Mouse (Mus musculus) retina, embryonic 14.5 days (tissue): ENCODE data around the gene Nf1.
A peak's percentile ranks its signal among the peaks of the same experiment; 100 is the strongest.
"Not testable (repeated sequence)": the region's sequence is repeated elsewhere in the genome, so short reads cannot be mapped to it uniquely, and the experiment has no call there.

Source experiments
- DNase-seq: peaks from one replicate; pipeline ENCODE4 v3.0.0-alpha.2; 2015; ENCODE audit warnings: low spot score

Nf1 gene

DNA sequence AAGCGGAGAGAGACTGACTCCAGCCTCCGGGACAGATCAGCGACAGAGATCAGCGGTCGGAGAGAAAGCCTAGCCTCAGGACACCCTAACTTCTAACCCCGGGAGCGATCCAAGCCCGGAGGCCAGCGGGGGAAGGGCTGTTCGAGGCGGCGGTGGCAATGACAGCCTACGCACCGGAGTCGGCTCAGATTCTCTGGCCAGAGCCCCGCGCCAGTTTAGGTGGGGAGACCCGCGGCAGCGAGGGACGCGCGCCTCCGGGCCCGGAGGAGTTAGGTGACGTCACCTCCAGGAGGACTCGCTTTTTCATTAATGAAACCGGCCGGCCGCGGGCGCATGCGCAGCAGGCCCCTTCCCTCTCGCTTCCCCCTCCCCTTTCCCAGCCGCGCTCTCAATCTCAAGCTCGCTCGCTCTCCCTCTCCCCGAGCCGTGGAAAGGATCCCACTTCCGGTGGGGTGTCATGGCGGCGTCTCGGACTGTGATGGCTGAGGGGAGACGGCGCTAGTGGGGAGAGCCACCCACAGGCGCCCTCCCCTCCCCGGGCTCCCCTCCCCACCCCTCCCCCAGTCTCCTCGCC lies at the start of gene Nf1:
Gene Nf1 (plus strand): TSS at position 460 of the 574 bp plus-strand sequence.
- DNase-seq, result peak; percentile 98

DNA sequence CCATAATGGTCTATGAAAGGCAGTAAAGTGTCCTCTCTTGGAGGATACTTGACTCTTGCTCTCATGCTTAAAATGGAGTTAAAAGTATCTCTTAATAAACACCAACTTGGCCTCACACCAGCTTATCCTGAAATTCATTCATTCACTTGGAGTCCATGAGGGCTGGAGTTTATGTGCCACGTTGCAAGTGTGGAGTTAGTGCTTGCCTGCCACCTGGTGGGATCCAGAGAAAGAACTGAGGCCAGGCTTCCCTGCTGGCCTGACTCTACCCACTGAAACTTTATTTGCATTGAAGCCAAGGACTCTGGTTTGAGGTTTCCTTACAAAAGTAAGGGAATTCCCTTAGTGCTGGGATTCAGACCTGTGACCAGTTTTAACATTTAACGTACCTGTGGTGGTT lies 49.0 kb upstream of the Nf1 start:
- DNase-seq, result peak; percentile 47

- DNase-seq, result no peak
Measured at GRCm38 (mm10) chr11:79291651-79292050, 47.8 kb upstream of the Nf1 start.

DNA sequence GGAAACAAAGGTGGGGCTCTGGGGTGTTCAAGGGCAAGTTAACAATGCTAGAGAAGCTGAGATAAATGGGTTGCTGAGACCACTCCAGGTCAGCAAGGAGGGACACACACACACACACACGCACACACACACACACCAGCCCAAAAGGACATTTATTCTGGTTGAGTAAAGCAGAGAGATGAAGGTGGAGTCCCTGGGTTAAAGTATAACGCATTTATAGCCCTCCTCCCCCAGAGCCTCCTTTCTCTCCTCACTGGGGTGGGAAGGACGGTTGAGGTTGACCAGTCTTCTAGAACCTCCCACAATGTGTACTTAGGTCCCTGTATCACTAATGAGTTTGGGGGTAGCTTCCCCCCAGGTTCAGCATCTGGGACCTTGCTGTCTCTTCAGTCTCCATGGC lies 47.4 kb upstream of the Nf1 start:
- no peak for DNase-seq

DNA sequence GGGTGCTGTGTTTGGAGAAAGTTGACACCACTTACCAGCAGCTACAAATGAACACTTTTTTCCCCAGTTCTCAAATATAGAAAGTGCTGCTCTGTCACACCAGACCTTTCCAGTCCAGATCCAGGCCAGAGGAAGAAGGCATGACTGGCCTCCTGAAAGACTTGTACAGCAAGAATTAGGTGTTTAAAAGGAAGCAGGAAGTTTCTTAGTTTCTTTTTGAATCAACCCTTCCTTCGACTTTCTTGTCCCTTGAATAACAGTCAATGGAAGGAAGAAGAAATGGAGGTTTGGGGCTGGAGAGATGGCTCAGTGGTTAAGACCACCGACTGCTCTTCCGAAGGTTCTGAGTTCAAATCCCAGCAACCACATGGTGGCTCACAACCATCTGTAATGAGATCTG lies 46.5 kb upstream of the Nf1 start:
- no peak for DNase-seq

- no peak for DNase-seq
Measured at GRCm38 (mm10) chr11:79293971-79294370, 45.5 kb upstream of the Nf1 start.

DNA sequence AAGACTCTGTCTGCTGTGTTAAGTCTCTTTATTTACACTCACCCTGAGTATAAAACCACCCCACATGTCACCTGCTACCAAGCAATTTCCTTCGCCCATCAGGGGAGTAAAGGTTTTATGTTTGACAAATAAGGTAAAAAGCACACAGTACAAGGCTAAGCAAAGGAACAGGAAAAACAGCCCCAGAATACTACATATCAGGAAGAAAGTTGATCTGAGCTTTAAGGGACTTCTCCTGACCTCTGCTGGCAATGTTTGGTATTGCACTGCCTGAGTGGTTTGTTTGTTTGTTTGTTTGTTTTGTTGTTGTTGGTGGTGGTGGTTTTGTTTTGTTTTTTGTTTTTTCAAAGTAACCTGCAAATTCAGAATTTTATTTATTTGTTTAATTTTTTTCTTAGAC lies 43.3 kb upstream of the Nf1 start:
- peak; percentile 78 for DNase-seq

DNA sequence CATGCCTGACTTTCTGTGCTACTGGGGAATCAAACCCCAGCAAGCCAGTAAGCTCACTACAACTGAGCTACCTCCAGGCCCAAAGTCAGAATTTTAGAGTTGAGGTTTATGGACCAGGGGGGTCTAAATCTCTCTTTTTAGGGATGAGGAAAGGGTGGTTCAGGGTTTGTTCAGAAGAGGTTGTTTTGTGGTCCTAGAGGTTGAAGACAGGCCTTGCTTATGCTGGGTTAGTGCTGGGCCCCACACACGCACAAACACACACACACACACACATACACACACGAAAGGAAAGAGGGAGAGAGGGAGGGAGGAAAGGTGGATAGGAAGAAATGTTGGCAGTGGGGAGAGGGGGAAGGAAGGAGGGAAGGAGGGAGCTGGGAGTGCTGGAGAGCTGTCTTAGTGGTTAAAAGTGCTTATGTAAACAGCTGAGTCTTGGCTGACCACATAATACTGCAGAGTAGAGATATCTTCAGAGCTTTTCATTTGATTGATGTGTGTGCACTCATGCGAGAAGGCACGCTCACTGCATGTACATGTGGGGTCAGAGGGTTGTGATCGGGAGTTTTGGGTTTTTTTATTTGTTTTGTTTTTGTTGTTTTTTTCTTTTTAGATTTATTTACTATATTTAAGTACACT lies 42.5 kb upstream of the Nf1 start, which contains the start of gene Gm9964:
Gene Gm9964 (minus strand): TSS at position 51 of the 636 bp plus-strand sequence.
- no peak for DNase-seq

DNA sequence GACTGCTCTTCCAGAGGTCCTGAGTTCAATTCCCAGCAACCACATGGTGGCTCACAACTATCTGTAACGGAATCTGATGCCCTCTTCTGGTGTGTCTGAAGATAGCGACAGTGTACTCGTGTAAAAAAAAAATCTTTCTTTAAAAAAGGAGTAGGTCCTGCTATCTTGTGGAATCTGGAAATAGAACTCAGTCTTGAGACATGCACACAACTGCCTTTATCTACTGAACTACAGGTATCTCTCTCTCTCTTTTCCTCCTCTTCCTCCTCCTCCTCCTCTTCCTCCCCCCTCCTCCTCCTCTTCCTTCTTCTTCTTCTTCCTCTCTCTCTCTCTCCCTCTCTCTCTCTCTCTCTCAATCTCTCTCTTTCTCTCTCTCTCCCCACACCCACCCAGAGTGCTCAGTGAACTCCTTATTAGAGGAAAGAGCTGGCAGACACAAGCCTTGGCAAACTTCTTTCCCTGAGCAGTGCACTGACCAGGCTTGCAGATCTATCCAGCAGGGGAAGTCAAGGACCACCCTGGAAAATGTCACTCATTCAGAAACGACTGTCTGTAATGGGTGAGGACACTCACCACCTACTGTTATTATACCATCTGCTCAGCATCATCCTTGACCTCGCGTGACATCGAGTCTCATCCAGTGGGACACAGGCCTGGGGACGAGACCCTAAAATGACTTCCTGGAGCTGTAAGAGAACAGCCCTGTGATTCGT lies 39.6 kb upstream of the Nf1 start:
- DNase-seq, result no peak

DNA sequence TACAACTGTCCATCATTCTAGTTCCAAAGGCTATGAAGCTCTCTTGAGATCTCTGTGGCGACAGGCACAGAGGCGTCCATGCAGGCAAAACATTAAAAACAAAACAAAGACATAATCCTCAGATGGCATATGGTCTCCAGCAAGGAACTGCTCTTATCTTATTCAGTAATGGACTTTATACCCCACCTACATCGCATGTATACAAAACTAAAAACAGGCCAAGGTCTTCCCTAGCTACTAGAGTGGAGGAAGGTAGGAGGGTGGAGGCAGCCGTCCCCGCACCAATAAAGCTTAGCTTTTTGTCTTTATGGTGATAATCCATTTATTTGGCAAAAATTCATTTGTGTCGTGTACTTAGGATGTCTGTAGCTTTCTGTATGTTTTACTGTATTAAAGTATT lies 36.4 kb upstream of the Nf1 start:
- DNase-seq, result no peak

DNA sequence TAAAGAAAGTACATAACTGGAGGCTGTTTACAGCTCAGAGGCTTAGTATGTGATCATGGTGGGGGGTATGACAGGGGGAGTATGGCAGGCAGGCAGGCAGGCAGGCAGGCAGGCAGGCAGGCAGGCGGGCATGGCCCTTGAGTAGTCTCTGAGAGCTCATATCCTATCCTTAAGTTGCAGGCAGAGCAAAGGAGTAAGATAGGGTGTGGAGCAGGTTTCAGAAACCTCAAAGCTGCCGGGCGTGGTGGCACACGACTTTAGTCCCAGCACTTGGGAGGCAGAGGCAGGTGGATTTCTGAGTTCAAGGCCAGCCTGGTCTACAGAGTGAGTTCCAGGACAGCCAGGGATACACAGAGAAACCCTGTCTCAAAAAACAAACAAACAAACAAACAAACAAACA lies 35.2 kb upstream of the Nf1 start:
- DNase-seq, result not testable (repeated sequence)

DNA sequence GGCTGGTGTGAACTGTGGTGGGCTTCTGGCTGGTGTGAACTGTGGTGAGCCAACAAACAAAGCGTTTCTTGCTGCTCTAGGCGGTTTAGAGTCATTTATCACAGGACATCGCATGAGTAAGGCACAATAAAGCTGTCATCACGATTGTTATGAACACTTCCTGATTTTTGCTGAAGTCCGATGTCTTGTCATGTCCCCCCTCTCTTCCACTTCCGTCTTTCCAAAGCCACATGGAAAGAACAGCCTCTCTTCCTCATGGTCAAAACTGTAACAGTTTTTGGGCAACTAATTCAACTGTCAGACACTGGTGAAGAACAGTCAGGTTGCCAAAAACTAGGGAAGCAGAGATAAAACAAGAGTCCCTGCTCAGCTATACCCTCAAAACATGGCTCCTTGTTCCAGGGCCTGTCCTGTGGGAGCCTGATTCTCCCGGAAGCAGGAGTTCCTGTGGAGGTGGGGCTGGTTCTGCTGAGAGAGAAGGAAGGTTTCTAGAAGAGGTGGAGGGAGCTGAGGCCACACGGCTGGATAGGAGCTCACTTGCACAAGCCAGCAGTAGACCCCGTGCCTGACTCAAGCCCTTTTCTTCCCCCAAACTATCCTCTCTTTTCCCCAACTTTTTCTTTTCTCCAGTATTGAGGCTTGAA lies 33.7 kb upstream of the Nf1 start:
- DNase-seq, result no peak

DNA sequence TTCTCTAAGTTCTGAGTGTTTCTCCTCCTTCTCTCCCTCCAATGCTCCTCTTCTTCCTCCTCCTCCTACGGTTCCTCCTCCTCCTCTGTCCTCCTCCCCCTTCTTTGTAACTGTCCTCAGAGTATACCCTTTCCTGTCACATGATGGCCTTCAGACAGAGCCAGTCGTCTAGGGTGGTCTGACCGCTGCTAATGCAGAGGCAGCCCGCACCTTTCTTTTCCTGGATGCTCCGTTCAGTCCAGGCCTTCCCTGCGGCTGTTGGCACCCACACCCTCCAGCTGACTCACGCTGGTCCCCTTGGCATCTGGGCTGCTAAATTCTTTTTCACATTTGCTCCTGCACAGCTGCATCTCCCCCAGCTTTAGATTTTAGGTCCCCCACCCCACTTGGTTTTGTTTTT lies 33.0 kb upstream of the Nf1 start:
- peak; percentile 18 for DNase-seq

DNA sequence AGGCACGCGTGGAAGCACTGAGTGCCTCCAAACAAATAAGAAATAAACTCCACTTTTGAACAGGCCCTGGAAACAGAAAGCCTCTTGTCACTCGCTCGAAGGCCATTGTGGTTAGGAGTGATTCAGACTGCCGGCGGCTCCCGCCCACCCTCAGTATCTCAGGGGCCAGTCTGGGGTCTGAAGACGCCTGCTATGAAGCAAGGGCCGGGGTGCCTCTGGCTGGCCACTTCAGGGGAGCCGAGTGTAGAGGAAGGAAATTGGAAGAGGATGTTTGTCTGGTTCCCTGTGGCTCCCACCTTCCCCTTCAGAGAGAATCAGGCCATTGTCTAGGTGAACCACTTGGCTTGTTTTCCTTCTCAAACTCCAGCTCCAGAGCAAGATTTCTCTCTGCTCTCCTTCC lies 32.5 kb upstream of the Nf1 start:
- peak; percentile 37 for DNase-seq

DNA sequence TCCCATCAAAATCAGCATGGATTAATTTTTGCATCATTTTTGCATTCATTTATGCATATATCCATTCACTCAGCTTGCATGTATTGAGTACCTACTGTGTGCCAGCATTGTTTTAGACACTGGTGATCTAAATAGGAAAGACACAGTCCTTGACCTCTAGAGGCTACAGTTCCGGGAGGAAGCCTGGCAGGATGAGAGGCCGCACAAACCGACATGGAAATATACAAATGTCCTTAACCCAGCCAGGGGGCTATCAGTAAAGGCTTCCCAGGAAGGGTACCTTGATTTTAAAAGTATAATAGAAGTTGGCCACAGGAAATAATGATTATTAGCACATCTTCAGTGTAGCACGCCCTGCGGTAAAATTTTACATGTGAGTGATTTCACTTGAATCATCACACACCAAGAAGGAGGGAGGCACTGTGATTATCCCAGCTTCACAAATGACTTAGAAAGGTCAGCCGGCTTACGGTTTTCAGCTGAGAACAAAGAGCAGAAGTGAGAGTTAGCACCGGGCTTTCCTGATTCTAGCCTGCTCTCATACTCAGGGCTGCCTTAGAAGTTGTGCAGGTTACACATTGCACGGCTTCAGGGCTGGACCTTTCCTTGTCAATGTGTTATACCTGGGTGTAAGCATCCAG lies 31.8 kb upstream of the Nf1 start:
- DNase-seq, result peak; percentile 25

DNA sequence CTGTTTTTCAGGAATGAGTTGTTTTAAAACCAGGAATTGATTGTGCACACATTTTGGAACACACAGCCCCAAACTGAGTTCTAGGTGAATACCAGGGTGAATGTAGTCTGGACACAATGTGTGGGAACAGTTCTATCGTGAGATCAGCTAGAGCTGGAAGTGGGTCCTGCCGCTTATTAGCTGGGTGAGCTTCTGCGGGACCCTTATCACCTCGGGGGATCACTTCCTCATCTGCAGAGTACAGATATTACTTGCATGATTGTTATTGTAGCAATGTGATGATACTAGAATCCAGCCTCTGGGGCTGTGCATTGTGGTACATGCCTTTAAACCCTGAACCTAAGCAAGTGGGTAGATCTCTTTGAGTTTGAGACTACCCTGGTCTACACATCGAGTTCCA lies 29.0 kb upstream of the Nf1 start:
- DNase-seq, result no peak

DNA sequence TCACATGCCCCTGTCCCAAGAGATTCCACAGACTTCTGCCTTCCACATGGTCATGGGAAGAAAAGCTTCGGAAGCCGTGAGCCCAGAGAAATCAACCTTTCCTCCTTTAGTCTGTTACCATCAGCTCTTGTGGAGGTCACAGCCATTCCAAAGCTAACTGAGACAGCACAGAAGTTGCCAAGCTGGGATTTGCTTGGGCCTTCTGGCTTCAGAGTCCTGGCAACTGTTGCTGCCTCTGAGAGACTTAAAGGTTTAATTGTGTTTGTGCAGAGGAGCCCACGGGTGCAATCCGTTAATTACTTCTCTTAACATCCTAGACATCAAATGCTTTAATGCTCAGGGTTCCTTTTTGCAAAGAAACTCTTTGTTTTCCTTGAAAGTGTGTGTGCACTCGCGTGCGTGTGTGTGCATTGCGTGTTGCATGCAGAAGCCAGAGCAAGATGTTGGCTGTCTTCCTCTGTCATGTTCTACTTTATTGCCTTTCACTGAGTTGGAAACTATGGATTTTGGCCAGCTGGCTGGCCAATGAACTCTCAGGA lies 22.6 kb upstream of the Nf1 start:
- DNase-seq, result no peak

- DNase-seq, result no peak
Measured at GRCm38 (mm10) chr11:79319807-79320206, 19.7 kb upstream of the Nf1 start.

DNA sequence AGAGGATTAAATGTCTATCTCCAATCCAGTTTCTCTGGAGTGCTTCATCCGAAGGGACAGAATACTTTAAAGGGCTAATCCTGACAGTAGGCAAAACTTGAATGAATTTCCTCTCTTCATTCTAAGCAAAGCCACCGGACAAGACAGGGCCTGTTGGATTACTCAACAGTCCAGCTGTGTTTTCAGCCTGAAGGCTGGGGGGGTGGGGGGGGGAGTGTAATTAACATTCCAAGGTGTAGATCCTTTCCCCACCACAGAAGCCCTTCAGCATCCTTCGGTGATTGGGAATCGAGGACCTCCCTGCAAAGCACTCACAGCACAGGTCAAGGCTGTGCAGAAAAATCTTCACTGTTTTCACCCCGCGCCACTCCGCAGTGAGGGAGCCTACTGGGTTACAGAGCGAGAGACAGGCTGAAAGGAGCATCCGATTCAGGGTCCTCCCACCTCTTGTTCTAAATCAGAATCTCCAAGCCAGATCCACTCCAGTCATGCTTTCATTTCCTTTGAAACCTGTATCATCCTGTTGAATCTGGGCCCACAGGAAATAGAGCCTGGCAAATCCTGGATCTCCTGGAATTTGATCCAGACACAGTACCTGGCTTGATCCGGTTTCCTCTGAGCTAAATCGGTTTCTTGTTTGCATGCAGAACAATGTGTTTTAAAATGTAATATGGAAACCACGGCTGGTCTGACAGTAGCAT lies 15.4 kb upstream of the Nf1 start:
- DNase-seq, result no peak

DNA sequence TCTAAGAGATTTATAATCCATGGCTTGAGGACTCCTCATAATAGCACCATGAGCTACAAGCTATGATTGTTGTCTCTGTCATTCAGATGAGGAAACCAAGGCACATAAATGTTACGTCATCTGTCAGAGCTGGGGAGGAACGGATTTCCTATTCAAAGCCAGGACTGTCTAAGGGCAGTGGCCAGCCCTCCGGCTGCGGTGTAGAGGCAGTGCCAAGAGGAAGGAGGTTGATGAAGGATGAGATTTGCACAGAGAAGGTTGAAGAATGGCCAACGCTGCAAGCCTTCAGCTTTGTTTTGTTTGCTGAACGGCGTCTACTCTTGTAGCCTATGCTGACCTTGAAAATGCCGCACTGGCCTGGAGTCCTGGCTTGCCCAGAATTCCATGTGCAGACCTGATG lies 13.8 kb upstream of the Nf1 start:
- no peak for DNase-seq

GRCm38 (mm10) chr11:79327106-79327505 lies 12.4 kb upstream of the Nf1 start:
- DNase-seq, result no peak

DNA sequence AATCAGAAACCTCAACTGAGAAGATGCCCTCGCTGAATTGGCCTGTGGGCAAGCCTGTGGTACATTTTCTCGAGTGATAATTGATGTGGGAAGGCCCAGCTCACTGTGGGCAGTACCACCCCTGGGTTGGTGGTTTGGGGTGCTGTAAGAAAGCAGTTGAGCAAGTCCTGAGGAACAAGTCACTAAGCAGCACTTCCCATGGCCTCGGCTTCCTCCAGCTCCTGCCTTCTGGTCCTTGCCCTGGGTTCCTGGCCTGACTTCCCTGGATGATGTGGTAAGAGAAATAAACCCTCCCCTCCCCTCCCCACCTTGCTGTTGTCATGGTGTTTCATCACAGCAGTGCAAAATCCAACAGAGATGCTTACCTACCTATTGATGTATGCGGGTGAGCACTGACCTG lies 11.4 kb upstream of the Nf1 start:
- no peak for DNase-seq
